Mouse (Mus musculus) heart, postnatal 4 days (tissue): ENCODE measurements around the gene Nin. TPM values are rescaled to one million over a fixed set of nuclear protein-coding genes. Genes with fewer than 3 reads are reported as not detected.

Experiments used
- DNase-seq: peaks from one replicate; pipeline ENCODE4 v3.0.0; 2021
- total RNA-seq, 2 experiments: library from RNA; stranded (reverse); gene quantifications; 2 replicates each; pipeline ENCODE4 v1.2.3; 2021

Nin gene
- total RNA-seq, 2 experiments from 2014 or later, result 41.3 to 42.0 TPM

DNA sequence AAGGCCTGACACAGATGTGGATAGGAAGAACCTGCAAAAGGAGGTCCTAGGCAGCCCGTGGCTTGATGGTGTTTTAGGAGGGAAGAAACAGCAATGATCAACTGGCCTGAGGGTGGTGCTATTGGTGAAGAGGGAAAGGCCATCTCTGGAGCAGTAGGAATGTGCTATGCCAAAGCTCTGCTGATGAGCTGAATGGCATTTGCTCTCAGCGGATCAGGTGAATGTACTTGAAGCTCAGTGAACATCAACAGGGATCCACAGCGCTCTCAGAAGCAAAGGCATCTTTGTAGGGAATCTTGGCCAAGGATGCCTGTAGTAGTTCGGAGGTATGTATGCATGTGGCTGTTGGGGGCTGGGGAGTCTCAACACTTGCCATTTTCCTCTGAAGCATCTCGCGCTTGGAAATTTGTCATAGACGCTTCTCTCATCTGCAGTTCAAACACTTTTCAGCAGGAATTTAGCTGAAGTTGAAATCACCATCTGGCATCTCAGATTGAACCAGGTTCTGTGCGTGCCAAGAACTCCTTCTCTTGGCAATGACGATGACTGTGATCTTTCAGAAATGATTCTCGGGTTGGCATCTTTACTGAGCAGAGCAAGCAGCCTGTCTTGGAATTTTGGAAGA lies 5.3 kb upstream of the Nin start:
- no peak for DNase-seq

GRCm38 (mm10) chr12:70117146-70117545 lies 3.6 kb upstream of the Nin start:
- DNase-seq, result no peak

DNA sequence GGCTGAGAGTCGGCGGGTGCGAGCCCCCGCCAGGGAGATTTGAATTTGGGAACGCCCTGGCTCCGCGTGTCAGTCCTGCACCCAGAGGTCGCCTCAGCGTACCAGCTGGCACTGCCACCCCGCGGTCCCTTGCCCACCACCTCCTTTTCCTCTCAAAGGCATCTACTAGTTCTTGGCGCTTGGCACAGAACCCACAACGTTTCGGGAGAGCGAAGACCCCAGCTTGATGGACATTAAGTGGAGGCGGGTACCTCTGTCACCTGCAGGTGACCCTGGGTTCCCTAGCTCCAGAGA lies 1.5 kb downstream of the Nin start:
- no peak for DNase-seq

- peak; percentile 83 for DNase-seq
Observed at GRCm38 (mm10) chr12:70111367-70112089, 2.0 kb downstream of the Nin start.

- DNase-seq, result no peak
Observed at GRCm38 (mm10) chr12:70111117-70111366, 2.5 kb downstream of the Nin start.

DNA sequence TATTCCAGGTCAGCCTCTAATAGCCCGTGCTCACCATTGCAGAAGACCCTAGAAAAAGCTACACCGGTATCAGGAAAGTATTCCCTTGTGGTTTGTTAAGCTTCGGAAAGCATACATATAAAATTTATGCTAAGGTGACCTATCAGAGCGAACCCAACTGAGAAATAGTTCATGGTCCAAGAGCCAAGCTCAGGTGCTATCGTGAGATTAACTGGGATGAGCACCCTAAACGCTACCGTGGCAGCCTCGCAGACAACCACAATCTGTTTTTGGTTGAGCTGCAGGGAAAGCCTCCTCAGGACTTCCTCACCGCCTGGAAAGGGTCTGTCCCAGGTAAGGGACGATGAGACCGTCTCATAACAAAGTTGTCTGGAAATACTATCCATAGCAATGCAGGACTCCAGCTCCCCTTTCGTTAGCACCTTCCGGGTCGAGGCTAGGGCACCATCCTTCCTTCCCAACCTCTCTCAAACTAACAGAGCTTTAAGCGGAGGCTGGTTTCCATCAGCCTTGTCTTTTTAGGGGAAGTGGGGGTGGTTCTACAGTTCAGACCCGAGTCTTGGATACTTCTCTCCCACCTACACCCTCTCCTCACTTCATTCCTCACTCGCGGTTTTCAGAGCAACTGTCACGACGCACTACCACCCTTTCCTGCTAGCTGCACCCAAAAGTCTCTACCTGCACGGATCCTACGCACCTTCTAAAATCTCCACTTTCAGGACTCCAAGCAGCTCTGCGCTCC lies 3.0 kb downstream of the Nin start:
- DNase-seq, result peak; percentile 12

- peak; percentile 41 for DNase-seq
Observed at GRCm38 (mm10) chr12:70109921-70110320, 3.6 kb downstream of the Nin start.

GRCm38 (mm10) chr12:70108104-70108503 lies 5.4 kb downstream of the Nin start:
- DNase-seq, result no peak

- DNase-seq, result no peak
Observed at GRCm38 (mm10) chr12:70106508-70106907, 7.0 kb downstream of the Nin start.

- no peak for DNase-seq
Observed at GRCm38 (mm10) chr12:70105885-70106284, 7.6 kb downstream of the Nin start.

DNA sequence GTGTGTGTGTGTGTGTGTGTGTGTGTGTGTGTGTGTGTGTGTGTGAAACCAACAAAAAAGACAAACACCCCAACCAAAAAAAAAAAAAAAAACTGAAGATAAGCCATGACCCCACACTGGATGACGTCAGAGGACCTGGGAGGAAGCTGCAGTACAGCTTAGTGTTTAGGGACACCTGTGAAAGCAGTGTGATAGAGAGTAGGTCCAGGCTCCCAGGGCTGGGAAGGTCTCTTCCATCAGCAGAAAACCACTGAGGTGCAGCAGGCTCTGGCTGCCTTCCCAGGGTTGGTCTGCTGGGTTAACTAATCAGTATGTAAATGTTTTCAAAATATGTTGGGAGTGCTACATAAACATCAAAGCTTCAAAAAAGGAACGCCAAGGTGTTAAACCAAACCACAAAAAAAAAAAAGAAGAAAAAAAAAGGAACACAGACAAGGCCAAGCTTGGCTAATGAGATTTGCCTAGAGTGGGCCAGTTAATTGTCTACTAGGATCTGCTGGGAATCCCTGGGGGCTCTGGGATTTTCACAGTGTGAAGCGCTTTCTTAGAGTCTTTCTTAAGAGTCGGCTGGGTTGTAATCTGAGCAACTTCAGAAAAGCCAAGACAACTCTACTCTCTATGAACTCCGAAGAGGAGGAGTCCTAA lies 8.6 kb downstream of the Nin start:
- no peak for DNase-seq

GRCm38 (mm10) chr12:70104199-70104598 lies 9.3 kb downstream of the Nin start:
- DNase-seq, result peak; percentile 14

DNA sequence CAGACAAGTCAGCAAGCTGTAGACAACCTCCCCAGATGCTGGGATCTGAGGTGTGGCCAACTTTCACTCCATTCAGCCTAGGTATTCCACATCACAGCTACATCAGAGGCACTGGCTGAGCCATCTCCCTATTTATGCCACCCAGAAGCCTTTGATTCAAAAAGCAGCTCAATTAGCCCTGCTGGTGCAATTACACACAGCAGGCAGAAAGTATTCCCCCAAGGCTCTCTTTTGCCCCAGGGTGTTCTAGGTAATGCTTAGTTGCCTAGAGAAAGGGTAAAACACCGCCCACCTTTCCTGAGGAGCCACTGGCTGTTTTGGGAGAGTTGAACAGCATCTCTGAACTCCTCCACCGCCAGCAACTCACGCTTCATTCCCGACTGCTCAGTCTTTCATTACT lies 10.3 kb downstream of the Nin start:
- no peak for DNase-seq

GRCm38 (mm10) chr12:70102426-70102825 lies 11.1 kb downstream of the Nin start:
- no peak for DNase-seq

DNA sequence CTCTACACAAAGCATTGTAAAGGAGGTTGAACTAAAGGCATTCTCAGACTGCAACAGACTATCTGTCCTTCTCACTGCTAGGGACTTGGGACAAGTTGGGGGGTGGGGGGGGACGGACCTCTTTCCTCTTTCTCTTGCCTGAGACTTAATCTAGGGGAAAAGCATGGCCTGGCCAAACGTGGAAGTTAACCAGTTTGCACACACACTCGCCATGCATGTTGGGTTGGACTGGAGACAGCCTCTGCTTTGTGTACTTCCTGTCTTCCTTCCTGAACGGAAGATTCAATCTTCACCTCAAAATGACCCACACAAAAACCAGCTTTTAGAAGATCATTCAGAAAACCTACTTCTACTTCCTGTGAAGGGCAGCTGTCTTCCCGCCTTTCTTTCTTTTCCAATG lies 11.7 kb downstream of the Nin start:
- no peak for DNase-seq

DNA sequence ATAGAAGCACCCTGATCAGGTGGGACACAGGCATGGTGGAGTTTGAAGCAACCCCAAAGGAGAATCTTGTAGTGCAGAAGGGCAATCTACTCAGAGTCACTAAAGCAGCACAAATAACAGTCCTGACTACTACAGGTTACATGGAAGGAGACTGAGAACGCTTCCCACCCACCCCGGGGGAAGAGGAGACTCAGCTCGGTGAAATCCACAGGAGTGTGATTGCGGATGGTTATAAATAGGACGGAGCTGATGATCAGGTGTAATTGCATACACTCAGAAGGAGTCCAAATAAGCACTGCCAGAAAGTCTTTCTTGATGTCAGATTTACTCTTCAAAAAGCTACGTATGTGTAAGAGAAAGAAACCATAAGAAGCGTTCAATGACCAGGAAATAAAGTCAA lies 15.6 kb downstream of the Nin start:
- DNase-seq, result no peak

DNA sequence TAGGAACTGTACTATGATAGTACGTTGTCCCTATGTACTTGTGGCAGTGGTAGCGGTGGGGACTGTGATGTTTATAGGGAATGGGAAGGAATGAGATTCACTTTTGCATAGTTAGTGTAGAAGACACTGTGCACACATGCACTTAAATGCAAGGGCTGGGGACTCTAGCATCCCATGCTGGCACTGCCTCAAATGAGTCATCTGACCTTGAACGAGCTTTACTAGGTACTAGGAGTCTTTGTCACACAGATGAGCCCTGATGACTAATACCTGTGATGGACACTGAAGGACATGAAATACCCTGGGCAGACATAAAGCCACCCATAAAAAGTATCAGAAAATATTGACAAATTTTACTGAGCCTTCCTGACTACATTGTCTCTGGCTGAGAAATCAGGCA lies 16.2 kb downstream of the Nin start:
- peak; percentile 17 for DNase-seq

DNA sequence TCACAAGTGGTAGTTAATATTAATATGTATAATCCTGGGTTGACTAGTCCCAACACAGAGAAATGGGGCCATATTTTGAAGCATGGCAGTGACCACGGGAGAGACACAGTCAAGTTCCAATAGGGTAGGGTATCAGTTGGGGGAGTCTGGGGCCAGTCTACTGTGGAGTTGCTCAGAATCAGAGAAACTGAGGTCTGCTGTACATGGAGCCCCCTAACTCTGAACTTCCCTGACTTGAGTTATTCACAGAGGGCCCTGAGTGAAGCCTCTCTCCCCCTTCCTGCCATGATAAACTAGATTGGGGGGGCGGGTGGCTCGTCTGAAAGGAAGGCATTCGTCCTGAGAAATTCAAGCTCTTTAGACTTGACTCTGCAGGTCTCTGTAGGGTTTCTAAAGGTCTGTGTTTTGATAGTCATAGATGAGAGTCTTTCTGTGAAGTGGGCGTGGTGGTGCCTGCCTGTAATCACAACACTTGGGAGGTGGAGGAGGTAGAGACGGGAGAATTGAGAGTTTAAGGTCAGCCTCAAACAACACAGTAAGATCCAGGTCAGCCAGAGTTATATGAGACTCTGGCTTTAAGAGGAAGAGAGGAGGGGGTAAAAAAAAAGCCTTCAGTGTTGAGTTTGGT lies 20.1 kb downstream of the Nin start:
- DNase-seq, result no peak

GRCm38 (mm10) chr12:70088297-70088696 lies 25.2 kb downstream of the Nin start:
- no peak for DNase-seq

DNA sequence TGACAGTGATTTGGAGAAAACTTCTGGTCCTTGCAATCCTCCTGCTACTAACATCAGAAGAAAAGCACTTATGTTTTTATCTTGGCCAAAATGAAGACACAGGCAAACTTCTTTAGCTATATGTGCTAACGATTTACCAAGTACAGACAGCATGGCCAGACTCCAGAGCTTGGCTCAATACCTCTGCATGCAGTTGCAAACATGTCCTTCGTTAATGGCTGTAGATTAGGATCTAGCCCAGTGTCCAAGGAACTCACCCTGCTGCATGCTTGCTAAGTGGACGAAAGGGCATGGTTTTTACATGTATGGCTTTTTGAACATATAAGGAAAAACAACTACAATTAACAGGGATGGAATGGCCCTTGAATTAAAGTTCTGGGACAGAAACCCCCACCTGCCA lies 28.2 kb downstream of the Nin start:
- DNase-seq, result no peak

GRCm38 (mm10) chr12:70084198-70084597 lies 29.3 kb downstream of the Nin start:
- DNase-seq, result no peak

DNA sequence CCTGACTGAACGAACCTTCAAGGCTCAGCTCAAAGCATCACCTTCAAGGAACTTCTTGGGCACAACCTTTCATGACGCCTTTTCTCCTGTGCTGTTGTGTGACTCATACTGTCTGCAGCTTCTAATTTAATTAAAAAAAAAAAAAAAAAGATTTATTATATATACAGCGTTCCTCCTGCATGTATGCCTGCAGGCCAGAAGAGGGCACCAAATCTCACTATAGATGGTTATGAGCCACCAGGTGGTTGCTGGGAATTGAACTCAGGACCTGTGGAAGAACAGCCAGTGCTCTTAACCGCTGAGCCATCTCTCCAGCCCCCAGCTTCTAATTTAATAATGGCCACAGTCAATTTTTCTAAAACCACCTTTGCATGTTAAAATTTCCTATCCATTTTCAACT lies 29.8 kb downstream of the Nin start:
- DNase-seq, result no peak

- no peak for DNase-seq
Observed at GRCm38 (mm10) chr12:70082935-70083532, 30.5 kb downstream of the Nin start.
